Mouse (Mus musculus) lung, postnatal 36 days (tissue): Measurements from ENCODE around the gene Ppp1r1b.
A peak's percentile ranks its signal among the peaks of the same experiment; 100 is the strongest.

Experiments
- DNase-seq: peaks from one replicate; pipeline ENCODE4 v3.0.0; 2022; ENCODE audit warnings: mixed read lengths

Ppp1r1b gene

DNA sequence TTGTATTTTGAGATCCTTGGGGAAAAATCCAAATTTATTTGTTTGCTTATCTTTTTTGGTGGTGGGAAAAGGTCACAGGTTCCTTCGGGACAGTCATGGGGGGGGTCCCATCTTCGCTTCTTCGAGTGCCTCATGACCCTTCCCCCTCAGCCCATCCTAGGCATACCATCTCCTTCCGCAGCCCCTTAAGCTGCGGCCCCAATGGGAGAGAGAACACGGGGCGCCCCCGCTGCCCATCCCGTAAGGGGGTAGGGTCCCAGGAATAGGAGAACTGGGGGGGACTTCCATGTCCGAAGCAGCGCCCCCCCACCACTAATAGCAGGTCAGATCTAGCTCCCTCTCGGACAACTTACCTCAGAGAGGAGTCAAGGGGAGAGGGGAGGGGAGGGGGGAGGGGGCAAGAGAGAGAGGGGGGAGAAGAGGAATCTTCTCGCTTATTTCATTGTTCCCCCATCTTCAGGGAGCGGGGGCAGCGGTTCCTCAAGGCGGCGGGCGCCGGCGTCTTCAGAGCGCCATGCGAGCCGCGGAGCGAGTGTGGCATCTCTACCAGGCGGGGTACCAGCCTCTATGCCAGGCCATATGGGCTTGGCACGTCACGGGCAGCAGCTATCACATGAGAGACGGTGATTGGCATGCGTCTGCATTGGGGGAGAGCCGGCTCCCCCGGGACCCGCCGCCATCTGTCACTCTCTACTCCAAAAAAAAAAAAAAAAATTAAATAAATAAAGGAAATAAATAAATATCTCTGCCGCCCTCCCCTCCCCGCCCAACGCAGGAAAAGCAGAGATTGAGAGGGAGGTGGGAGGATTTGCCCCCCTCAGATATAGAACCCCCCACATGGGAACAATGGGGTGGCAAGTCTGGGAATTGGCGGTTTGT is 18.9 kb upstream of the Ppp1r1b start, which contains the start of gene Neurod2:
TSS of gene Neurod2 (minus strand) at position 568 of the 879 bp plus-strand sequence.
- no peak for DNase-seq

DNA sequence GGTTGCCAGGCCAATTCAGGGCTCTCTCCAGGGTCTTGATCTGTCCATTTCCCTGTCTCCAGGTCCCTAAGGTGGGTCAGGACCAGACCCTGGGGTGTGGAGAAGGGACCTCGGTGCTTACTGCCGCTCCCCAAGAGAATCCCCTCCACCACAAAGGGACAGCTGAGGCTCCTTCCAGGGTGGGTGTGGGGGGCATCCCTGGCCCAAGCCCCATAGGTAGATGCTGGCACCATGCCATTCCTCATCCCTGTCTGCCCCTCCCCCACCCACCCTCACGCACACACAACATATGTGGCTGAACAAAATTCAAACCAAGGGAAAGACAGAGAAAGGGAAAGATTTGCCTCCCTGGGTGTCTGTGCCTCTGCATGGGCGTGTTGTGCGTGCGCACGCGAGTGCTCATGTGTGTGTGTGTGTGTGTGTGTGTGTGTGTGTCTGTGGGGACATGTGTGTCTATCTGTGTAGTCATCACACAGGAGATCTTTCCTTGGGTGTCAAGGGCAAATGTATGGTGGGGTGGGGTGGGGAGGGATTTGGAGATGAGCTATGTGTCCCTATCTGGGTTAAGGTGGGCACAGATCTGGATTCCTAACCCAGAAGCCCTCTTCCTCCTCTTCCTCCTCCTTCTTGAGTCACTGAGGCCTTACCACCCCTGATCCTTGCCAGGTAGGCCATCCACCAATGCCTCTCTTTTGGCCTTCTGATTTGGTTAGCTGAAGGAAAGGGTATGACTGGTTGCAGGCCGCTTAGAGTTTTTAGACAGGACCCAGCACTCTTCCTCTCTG is 18.1 kb upstream of the Ppp1r1b start:
- no peak for DNase-seq

DNA sequence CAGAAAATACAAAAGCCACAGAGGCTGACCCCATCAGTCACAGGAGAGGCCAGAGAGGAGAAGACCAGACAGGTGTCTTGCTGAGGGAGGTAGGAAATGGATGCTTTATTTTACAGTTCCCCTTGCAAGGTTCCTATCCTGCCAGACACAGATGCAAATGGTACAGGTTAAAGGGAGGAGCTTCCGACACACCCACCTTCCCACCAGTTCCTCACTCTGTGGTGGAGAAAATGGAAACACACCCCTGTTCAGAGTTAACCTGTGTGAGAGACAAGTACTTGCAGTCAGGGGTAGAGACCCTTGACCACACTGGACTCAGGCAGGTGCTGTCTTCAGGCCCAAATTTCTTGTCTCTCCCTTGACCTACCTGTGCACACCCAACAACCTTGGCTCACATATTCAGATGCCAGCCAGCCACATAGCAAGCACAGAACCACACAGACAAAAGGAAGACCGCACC is 17.4 kb upstream of the Ppp1r1b start:
- no peak for DNase-seq

DNA sequence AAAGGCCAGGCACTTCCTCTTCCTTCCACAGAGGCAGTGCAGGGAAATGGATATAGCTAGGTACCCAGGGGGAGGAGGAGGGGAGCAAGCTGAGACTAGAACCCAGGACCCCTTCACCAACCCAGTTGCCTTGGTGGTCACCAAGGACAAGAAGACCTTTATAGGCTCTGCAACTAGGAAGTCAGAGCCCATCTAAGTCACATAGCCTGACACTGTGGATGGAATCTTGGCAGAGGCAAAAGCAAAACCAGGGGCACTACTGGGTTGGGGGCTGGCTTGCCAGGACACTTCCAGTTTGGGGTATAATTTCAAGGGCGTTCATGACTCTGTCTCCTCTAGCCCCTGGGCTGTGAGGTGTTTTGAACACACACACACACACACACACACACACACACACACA is 16.8 kb upstream of the Ppp1r1b start:
- no peak for DNase-seq

DNA sequence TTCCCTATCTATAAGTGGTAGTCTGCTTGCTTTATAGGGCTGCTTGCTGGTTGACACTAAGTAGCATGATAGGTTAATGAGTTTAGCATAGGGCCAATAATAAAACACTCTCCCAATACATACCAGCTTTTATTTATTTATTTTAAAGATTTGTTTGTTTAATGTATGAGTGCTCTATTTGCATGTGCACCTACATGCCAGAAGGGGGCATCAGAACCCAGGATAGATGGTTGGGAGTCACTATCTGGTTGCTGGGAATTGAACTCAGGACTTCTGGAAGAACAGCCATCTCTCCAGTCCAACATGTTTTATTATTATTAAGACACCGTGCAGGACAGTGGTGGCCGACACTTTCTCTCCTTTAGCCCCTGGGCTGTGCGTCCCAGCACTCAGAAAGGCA is 16.0 kb upstream of the Ppp1r1b start:
- DNase-seq: no peak

DNA sequence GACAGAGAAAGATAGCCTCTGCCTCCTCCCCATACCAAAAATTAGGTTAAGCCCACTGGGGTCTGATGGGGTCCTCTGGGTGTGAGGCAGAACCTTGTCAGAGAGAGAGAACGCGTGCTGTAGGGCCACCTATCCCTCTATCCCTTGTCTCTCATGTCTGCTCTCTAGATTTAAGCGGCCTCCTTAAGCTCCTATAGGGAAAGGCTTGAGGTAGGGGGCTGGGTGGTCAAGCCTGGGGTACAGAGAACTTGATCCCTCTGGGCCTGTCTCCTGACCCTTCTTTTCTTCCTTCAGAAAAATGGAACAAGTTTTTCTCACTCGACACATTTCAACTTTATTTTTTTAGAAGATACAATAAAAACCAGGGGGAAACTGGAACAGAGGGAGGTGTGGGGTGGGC is 15.4 kb upstream of the Ppp1r1b start:
- DNase-seq: no peak

DNA sequence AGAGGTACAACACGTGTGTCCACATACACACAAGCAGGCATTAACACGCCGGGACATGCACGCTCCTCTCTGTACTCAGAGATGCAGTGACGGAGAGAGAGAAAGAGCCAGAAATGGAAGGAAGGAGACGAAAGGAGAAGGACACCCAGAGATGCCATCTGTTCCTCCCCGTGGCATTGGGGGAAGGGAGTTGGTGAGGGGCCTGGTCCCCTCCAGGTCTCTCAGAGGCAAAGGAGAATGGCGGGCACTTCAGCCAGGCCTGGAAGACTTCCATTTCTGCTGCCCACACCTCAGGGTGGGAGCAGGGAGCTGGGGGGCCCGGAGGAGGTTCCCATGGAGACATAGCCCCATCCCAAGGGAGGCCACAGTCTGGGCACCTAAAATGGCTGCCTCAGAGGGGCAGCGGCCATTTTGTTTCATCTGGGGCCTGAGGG is 14.9 kb upstream of the Ppp1r1b start:
- DNase-seq: no peak

DNA sequence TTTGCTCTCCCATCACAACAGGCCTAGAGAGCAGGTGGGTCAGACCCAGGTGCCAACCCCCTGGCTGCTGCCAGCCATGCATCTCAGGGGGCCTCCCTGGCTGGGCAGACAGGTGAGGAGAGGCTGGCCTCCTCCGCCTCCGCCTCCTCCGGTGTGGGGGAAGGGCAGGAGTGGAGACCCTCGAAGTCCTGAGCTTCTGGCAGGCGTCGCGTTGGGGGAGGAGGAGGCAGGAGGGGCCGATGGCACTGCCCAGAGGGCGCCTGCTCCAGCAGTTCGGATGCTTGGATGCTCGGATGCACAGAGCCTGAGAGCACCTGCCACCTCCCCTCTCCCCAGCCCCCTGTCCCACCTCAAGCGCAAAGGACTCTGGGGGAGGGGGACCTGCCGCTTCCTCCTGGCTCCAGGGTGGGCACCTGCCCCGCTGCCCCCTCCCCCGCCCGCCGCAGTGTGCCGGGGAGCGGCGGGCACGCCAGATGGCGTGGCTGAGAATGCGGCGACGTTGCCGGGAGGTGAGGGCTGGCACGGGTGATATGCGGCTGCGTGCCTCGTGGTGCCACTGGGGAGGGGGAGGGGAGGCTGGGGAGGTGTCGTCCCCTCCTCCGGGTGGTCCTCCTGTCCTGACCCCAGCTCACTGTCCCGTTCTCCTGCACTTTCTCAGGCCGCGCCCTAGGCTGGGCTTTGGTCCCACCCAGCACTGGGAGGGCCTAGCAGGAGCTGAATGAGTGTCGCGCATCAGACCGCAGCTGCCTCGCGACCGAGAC is 14.0 kb upstream of the Ppp1r1b start:
- DNase-seq: no peak

DNA sequence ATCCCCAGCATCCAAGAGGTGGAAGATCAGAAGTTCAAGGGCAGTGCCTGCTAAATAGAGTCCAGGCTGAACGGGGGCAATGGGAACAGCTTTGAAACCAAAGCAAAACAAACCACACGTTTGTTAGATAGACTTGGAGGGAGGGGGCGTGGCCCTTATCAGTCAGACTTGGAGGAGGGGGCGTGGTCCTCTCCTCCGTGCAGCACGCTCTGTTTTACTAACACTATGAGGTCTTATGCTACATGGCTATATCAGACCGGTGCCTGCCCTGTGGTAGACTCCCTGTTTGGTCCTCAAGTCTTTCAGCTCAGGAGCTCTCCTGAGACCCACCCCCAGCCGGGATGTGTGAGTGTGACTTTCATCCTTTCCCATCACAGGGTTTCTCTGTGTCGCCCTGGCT is 13.0 kb upstream of the Ppp1r1b start:
- DNase-seq: no peak

DNA sequence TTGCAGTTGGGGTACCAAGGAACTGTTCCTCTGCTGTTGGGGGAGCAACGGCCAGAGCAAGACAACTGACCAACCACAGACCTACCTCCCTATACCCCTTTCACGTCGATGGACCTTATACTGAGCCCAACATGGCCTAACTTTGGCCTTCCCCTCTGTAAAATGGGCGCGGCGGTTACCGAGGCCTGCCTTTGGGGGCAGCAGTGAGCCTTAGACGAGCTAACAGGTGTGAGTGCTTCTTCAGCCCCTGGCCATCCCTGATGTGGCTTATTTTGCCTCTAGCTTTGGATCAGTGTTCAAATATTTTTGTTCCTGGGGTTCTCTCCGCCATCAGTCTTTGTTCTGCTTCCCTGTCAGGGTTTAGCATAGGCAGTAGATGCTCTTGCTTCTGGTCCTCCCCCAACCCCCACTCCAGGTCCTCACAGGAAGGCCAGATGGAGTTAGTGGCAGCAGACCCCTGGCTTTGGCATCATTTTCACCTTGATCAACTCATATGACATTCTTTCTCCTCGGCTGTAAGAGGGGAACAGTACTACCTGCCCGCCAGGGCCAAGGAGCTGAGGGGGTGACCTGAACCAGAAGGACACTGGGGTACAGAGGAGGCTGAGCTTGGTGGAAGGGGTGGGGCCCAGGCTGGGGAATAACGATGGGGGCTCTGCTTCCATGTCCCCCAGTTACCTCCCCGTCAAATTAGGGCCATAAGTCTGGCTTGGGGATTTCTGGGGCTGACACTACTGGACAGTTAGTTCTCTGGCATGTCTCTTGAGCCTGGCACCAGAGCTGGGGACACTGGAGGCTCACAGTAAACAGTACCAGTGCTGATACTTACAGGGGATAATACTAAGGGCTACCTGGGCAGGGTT is 11.7 kb upstream of the Ppp1r1b start:
- DNase-seq: peak; percentile 37

DNA sequence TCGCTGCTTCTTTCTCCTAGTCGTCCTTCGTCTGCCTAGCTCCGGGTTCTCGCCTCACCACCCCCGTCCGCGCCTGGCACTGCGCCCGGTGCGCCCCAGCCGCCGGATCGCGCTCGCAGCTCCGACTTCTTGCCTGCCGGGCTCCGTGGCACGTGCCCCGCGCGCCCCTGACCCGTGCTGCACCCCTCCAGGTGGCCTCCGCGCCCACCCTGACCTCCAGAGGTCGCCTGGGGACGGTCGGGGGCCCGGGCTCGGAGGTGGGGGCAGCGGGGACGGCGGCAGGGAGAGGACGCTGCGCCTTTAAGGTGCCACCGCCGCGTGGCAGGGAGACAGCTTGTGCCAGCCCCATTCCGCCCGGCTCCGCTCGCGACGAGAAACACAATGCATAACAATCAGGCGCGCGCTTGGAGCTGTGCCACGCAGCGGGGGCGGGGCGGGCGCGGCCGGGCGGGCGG is 9.7 kb upstream of the Ppp1r1b start:
- peak; percentile 52 for DNase-seq

DNA sequence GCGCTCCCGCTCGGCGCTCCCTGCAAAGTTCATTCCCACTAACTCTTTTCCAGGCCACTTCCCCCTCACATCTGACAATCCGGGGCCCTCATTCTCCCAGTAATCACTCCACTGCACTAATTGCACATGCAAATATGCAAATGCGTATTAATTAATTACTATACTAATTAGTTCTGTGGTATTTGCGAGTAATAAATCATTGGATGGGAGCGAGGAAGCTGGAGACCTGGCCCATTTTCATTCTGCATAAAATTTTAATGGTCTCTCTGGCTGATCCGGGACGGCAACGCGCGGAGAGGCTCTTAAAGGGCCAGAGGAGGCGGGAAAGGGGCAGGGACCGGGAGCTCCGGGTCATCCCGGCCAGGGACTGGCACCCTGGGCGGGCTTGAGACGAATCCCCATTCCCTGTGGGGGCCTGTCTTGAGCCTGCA is 9.1 kb upstream of the Ppp1r1b start:
- no peak for DNase-seq

DNA sequence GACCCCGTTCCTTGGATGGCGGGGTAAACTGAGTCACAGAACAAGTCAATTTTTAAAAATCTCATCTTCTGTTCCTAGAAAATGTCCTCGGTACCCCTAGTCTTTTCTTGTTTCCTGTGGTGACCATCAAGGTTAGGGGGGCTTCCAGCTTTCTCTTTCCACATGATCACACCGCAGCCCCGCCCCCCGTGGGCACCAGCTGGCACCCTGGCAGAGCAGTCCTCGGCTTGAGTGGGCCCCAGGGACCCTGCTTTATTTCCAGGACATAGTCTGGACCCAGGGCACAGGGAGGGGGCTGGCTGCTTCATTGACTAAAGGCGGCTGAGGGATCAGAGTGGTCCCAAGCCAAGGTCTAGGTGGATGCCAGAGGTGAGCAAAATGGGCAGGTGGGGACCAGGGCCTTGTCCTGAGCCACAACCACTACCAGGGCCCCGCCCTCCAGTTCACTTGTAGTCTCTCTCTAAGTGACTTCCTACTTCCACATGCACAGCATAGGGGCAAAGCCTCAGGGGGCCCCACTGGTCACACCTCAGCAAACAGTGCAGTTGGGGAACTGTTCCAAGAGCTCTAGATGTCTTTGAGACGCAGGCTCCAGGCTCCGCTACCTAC is 8.4 kb upstream of the Ppp1r1b start:
- DNase-seq: no peak

DNA sequence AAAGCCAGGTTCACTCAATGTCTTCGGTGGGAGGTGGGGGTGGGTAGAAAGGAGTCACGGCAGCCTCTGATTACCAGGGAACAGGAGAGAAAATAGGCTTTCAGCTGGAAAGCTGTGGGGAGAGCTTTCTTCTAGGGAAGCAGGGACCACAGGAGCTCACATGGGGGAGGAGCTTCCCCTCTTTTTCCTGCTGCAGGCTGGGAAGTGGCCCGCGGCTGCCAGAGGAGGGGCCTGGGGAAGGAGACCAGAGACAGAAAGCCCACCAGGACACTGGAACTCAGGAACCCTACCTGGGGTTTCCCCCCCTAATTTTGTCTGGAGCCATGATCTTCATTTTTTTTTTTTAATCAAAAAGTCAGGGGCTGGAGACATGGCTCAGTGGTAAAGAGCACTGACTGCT is 7.6 kb upstream of the Ppp1r1b start:
- DNase-seq: no peak

DNA sequence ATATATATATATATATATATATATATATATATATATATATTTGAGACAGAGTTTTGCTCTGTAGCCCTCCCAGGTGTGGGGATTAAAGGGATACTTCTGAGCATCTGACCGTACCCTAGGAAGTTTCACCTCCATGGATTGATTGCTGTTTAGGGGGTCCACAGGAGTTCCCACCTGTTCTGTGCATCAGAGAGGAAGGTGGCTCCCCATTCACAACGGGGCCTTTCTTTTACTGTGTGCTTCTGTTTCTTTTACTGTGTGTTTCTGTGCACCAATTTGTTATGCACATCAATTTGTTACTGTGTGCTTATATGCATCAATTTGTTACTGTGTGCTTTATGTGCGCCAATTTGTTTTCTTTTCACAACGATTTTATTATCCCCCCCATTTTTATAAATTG is 7.0 kb upstream of the Ppp1r1b start:
- DNase-seq: no peak

DNA sequence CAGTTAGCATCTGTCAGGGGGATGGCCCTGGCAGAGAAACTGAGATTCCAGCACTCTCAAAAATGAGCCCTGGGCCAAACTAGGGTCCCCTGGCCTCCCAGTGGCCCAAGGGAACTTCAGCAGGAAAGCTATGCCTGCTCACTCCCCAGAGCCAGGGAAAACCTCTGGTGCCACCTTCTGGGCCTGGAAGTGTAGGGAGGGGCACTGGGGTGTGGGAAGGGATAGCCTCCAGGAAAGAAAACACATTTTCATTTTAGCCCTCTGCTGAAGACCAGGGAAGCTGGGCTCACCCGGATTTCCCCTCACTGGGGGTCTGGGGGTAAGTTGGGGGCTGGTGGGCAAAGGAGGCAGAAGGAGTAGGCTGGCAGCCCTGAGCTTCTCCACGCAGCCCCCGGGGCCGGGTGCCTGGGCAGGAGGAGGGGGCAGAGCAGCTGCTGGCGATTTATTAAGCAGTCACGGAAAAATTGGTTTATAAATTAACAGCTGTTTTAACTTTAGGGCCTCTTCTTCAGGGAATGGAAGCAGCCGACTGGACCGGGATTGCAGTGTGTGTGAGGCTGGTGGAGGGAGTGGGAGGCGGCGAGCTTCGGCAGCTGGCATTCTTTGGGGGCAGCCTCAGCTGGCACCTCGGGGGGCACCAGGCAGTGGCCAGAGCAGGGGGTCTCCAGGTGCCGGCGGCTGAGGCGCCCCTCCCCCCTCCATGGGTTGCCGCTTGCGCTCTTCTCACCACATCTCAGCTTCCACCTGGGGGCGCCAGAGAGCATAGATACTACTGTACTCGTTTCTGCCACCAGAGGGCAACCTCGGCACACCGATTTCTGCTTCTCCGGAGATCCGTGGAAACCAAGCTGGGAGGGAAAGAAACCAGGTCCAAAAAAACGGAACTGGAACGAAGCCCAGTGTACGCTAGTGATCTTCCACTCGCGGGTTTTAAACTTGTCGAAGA is 5.9 kb upstream of the Ppp1r1b start:
- DNase-seq: peak; percentile 96

DNA sequence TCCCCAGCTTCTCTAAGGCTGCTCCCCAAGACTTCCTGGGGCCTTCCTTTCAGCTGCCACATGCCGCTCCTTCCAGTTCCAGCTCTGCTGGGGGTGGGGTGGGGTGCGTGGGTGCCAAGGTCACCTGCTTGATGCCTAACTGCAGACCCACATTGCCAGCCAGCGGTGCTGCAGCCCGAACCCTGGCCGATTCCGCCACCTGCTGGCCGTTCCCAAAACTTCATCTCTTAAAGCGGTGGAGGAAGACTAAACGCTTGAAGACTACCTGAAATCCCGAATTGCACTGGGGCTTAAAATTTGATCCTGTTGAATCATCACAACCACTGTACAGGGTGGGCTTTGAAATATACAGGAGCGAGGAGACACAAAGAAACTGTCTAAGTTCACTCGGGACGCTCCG is 3.0 kb upstream of the Ppp1r1b start:
- DNase-seq: peak; percentile 85

DNA sequence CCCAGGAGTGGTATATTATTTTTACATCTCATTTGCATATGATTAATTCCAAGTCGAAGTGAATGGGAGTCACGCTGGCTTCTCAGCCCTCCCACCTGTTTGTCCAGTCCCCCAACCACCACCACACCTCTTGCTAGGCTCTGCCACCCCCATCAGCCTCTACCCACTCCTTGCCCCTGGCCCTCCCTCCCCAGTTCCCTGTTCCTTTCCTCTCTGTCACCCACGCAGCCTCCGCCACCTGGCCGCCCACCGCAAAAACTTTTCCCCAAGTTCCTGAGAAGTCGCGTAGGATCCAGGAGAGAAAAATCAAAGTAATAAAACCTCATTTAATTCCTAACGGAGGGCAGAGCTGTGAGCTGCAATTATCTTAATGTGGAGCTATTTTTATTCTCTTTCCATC is 2.0 kb upstream of the Ppp1r1b start:
- no peak for DNase-seq

DNA sequence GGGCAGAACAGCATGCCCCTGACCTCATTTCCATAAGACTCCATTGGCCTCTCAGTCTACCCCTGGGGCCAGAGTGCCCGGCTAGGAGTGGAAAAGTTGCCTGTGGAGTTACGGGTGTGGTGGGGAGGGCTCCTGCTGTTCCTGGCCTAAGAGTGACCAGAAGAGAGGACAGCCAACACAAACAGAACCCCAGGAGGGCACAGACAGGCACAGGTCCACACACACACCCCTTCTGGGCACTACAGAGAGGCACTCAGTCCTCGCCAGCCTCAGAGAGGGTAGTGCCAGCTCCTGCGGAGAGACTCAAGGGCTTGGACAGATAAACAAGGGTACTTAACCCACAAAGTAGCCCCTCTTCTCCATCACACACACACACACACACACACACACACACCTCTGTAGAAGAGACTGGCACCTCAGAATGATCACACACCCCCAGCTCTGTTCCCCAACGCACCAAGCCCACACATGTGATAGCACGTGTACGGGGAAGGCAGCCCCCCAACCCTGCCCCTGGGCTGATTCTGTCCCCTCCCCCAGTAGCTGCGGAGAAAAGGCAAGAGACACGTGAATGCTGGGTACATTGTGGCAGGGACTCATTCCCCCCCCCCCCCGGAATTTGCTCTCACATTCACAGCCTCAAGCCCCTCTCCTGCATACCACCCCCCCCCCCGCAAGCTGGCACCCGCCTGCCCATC is 670 bp upstream of the Ppp1r1b start:
- DNase-seq: peak; percentile 62

DNA sequence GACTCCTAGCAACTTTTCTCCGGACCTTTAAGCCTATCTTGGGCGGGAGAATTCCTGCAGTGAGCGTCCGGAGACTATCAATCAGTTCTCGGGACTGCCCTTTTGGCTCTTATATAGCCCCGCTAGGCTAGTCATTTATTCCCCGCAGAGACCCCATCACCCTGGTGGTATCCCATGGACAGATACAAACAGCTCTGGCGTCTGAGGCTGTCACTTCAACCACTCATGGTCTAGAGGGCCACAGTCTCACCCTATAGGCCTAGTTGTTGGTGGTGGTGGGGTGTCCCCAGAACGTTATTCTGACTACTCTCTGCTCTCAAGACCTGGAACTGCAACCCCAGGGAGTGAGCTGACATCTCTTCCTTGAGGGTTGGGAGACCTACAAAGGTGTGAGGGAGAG is 1.1 kb downstream of the Ppp1r1b start:
- no peak for DNase-seq
